Mouse (Mus musculus): ENCODE results near the gene Fxyd1. TPM values are rescaled to one million over a fixed set of nuclear protein-coding genes. Genes with fewer than 3 reads are reported as not detected.

Gene Fxyd1
- polyA plus RNA-seq, 1 experiment from 2014 or later = 300 TPM

DNA sequence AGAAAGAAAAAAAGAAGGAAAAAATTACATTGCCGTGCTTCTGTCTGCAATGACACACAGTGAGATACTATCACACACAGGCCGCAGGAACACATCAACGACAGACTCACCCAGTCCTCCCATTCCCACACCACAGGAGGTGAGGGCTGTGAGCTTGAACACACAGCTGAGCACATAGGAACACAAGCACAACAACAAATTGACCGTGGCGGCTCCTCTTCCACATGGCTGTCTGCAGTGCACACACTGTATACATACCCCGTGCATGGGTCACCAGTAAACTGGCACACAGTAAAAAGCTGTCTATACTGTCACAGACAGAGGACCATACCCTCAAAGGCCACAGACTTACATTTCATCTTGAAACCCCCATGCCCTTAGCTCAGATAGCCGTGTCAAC is 551 bp downstream of the Fxyd1 start:
- TF ChIP-seq CTCF (IDR thresholded peaks at IDR 0.05; ENCODE audit: low read depth) (no peak), EP300 (IDR thresholded peaks at IDR 0.05; ENCODE audit: low read depth) (no peak)
- no peaks in the 10 kb centered on the region for H3K9me3 ChIP-seq (ENCODE audit: low read length)
- ATAC-seq (0 out of 2 replicates have a peak, but pooled peaks have one; percentile 0), DNase-seq (no peak)
- peaks cover 9% of the 10 kb centered on the region for H3K4me1 ChIP-seq (ENCODE audit: insufficient read depth)
- H3K27ac ChIP-seq (ENCODE audit: low read depth) = peak overlapping the region; percentile 91
- no peak overlapping the region for H3K4me2 ChIP-seq (ENCODE audit: low read depth, low read length)
- H3K27me3 ChIP-seq (ENCODE audit: insufficient read depth, low read length) = peaks cover 18% of the 10 kb centered on the region
- H3K9ac ChIP-seq (replicated peaks) = no peak overlapping the region
- no peaks in the 10 kb centered on the region for H3K36me3 ChIP-seq (replicated peaks; ENCODE audit: insufficient read depth, low read length)
- WGBS (ENCODE audit: insufficient replicate concordance) = 48% methylated on average over 7 of the region's 7 CpGs
- H3K4me3 ChIP-seq (ENCODE audit: low read depth, low read length) = no peak overlapping the region

GRCm38 (mm10) chr7:31055883-31056282 is 1.1 kb downstream of the Fxyd1 start:
- Histone ChIP-seq H3K4me1 (ENCODE audit: insufficient read depth) (peaks cover 9% of the 10 kb centered on the region), H3K27me3 (ENCODE audit: insufficient read depth, low read length) (peaks cover 23% of the 10 kb centered on the region), H3K4me3 (ENCODE audit: low read depth, low read length) (no peak overlapping the region), H3K36me3 (replicated peaks; ENCODE audit: insufficient read depth, low read length) (no peaks in the 10 kb centered on the region), H3K9me3 (ENCODE audit: low read length) (no peaks in the 10 kb centered on the region), H3K4me2 (ENCODE audit: low read depth, low read length) (no peak overlapping the region), H3K9ac (replicated peaks) (no peak overlapping the region), H3K27ac (ENCODE audit: low read depth) (peak overlapping the region; percentile 91)
- ATAC-seq (peak; percentile 76), DNase-seq (peak; percentile 58)
- WGBS (ENCODE audit: insufficient replicate concordance) = 44% methylated on average over 3 of the region's 4 CpGs
- TF ChIP-seq CTCF (IDR thresholded peaks at IDR 0.05; ENCODE audit: low read depth) = no peak
- TF ChIP-seq EP300 (IDR thresholded peaks at IDR 0.05; ENCODE audit: low read depth) = no peak; the same call in 1 of the 2 replicates

GRCm38 (mm10) chr7:31055354-31055824 is 1.6 kb downstream of the Fxyd1 start:
- peaks cover 28% of the 10 kb centered on the region for H3K27me3 ChIP-seq (ENCODE audit: insufficient read depth, low read length)
- no peaks in the 10 kb centered on the region for H3K9me3 ChIP-seq (ENCODE audit: low read length)
- H3K27ac ChIP-seq (ENCODE audit: low read depth) = peak overlapping the region; percentile 91
- peaks cover 9% of the 10 kb centered on the region for H3K4me1 ChIP-seq (ENCODE audit: insufficient read depth)
- H3K9ac ChIP-seq (replicated peaks) = peak overlapping the region; percentile 56
- H3K4me2 ChIP-seq (ENCODE audit: low read depth, low read length) = peak overlapping the region; percentile 67
- peak overlapping the region; percentile 38 for H3K4me3 ChIP-seq (ENCODE audit: low read depth, low read length)
- H3K36me3 ChIP-seq (replicated peaks; ENCODE audit: insufficient read depth, low read length) = no peaks in the 10 kb centered on the region
- TF ChIP-seq CTCF (IDR thresholded peaks at IDR 0.05; ENCODE audit: low read depth) (no peak), EP300 (IDR thresholded peaks at IDR 0.05; ENCODE audit: low read depth) (no peak)
- DNase-seq (peak; percentile 79), ATAC-seq (peak; percentile 87)
- 27% methylated on average over 10 of the region's 10 CpGs for WGBS (ENCODE audit: insufficient replicate concordance)

DNA sequence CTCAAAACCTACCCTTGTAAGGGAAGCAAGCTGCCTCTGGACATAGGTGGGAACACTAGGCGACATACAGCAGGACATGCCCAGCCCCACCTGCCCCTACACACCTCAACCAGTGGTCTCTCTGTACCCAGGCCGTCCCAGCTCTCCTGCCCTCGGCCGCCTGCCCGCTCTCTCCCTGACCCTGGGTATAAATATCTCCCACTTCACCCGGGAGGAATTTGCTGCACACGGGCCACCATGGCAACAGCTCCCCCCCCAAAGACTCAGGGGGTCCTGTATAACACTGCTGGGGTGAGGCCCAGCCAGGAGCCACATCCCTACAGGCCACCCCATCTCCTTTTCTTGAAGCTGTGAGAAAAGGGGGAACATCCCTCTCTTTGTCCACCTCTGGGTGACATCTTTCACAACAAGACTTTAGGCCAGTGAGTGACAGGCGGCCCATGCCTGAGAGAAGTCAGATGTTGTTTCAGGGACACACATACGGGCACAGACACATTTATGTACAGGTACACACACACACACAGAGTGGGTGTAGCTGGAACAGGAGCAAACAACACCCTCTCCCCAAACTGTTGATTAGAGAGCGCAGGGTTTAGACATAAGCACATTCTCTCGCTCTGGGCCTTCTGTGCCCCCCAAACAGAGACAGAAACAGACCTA is 2.2 kb downstream of the Fxyd1 start:
- Histone ChIP-seq H3K9me3 (ENCODE audit: low read length) (no peaks in the 10 kb centered on the region), H3K4me1 (ENCODE audit: insufficient read depth) (peaks cover 9% of the 10 kb centered on the region), H3K27me3 (ENCODE audit: insufficient read depth, low read length) (peaks cover 34% of the 10 kb centered on the region), H3K4me3 (ENCODE audit: low read depth, low read length) (peak overlapping the region; percentile 38), H3K4me2 (ENCODE audit: low read depth, low read length) (peak overlapping the region; percentile 67), H3K36me3 (replicated peaks; ENCODE audit: insufficient read depth, low read length) (no peaks in the 10 kb centered on the region), H3K27ac (ENCODE audit: low read depth) (peak overlapping the region; percentile 91), H3K9ac (replicated peaks) (peak overlapping the region; percentile 56)
- 50% methylated on average over 11 of the region's 11 CpGs for WGBS (ENCODE audit: insufficient replicate concordance)
- TF ChIP-seq CTCF (IDR thresholded peaks at IDR 0.05; ENCODE audit: low read depth) (no peak), EP300 (IDR thresholded peaks at IDR 0.05; ENCODE audit: low read depth) (no peak)
- ATAC-seq (peak; percentile 46), DNase-seq (peak; percentile 32)

DNA sequence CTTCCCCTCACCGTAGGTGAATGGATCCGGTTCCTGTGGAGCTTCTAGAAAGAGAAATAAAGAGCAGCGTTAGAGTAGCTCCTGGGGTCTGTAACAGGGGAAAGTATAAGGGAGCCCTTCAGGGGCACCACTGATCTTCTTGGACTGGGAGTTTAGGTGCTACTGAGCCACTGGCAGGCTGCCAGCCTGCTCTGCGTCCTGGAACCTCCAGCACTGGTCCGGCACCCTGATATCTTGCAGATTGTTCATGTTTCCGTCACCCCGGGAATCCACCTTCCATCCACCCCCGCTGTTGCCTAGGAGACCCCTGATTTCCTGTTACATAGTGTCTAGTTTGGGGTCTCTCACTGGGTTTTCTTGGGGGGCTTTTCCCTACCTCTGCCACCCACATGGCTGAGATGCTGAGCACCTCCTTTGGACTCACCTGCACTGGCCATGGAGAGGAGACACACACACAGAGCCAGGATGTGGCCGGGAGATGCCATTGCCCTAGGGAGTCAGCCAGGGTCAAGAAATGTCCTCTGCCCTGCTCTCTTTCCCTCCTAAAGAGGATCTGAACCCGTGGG is 3.0 kb downstream of the Fxyd1 start:
- WGBS (ENCODE audit: insufficient replicate concordance) = 43% methylated on average over 10 of the region's 10 CpGs
- peak overlapping the region; percentile 56 for H3K9ac ChIP-seq (replicated peaks)

GRCm38 (mm10) chr7:31052636-31053434 is 4.2 kb downstream of the Fxyd1 start:
- peak; percentile 70 for DNase-seq
- no peak for ATAC-seq
- H3K9me3 ChIP-seq (ENCODE audit: low read length) = no peaks in the 10 kb centered on the region
- H3K27ac ChIP-seq (ENCODE audit: low read depth) = no peak overlapping the region
- peak overlapping the region; percentile 38; the same call in 1 of the 2 replicates for H3K4me3 ChIP-seq (ENCODE audit: low read depth, low read length)
- H3K27me3 ChIP-seq (ENCODE audit: insufficient read depth, low read length) = peaks cover 43% of the 10 kb centered on the region
- 12% methylated on average over 34 of the region's 34 CpGs for WGBS (ENCODE audit: insufficient replicate concordance)
- H3K4me2 ChIP-seq (ENCODE audit: low read depth, low read length) = peak overlapping the region; percentile 67
- H3K9ac ChIP-seq (replicated peaks) = peak overlapping the region; percentile 16; the same call in 1 of the 2 replicates
- peaks cover 9% of the 10 kb centered on the region for H3K4me1 ChIP-seq (ENCODE audit: insufficient read depth)
- TF ChIP-seq CTCF (IDR thresholded peaks at IDR 0.05; ENCODE audit: low read depth) (no peak), EP300 (IDR thresholded peaks at IDR 0.05; ENCODE audit: low read depth) (no peak)
- H3K36me3 ChIP-seq (replicated peaks; ENCODE audit: insufficient read depth, low read length) = no peaks in the 10 kb centered on the region

More for the DNA sequence above, 3.0 kb downstream of the Fxyd1 start:
- ATAC-seq (no peak), DNase-seq (peak; percentile 30)
- Histone ChIP-seq H3K9me3 (ENCODE audit: low read length) (no peaks in the 10 kb centered on the region), H3K36me3 (replicated peaks; ENCODE audit: insufficient read depth, low read length) (no peaks in the 10 kb centered on the region), H3K27me3 (ENCODE audit: insufficient read depth, low read length) (peaks cover 42% of the 10 kb centered on the region), H3K27ac (ENCODE audit: low read depth) (peak overlapping the region; percentile 91), H3K4me1 (ENCODE audit: insufficient read depth) (peaks cover 9% of the 10 kb centered on the region), H3K4me3 (ENCODE audit: low read depth, low read length) (peak overlapping the region; percentile 38), H3K4me2 (ENCODE audit: low read depth, low read length) (peak overlapping the region; percentile 67)
- TF ChIP-seq EP300 (IDR thresholded peaks at IDR 0.05; ENCODE audit: low read depth) (no peak), CTCF (IDR thresholded peaks at IDR 0.05; ENCODE audit: low read depth) (no peak)

Data from liver, postnatal 0 days (tissue).